Mouse (Mus musculus) liver, postnatal 0 days (tissue): ENCODE results near the gene Pinlyp.

Source experiments
- CTCF ChIP-seq: sonication (generic); IDR thresholded peaks from 2 replicates; pipeline ENCODE4 v1.5.1; 2016; ENCODE audit warnings: antibody characterized with exemption, low read depth
- EP300 ChIP-seq: IDR thresholded peaks from 2 replicates; pipeline ENCODE4 v1.6.1; 2016; ENCODE audit warnings: antibody characterized with exemption, low read depth, mild to moderate bottlenecking

- no peak for TF ChIP-seq EP300
- TF ChIP-seq CTCF = no peak
These were observed 15.6 kb downstream of the Pinlyp start, which contains the start of gene Irgq for GRCm38 (mm10) chr7:24530062-24530931.
